Mouse (Mus musculus): ENCODE results near the gene Fads2. TPM values are rescaled to one million over a fixed set of nuclear protein-coding genes. Genes with fewer than 3 reads are reported as not detected.

Gene Fads2
- total RNA-seq, 1 experiment, result 41.5 TPM

GRCm38 (mm10) chr19:10126479-10127250, 25.1 kb upstream of the Fads2 start:
- H3K4me3 ChIP-seq (ENCODE audit: insufficient read depth in 1 of 2, low read depth in 1 of 2, low read length in 2 of 2, poor library complexity in 1 of 2, severe bottlenecking in 1 of 2), result no peak overlapping the region
- in situ Hi-C loops (cut with MboI; ENCODE audit: low sequenced_read_pairs in 2 of 2, unreplicated experiment in 2 of 2), result no loop called here
- H3K27ac ChIP-seq (ENCODE audit: insufficient read depth, low read depth, low read length, poor library complexity, severe bottlenecking), result no peak overlapping the region
- peaks cover 5 to 13% of the 10 kb centered on the region in 2 experiments; a peak in 3 of 4 replicates for H3K4me1 ChIP-seq (ENCODE audit: control insufficient read depth in 2 of 2, insufficient read depth in 2 of 2, low read length in 2 of 2, poor library complexity in 1 of 2)
- no peaks in the 10 kb centered on the region for H3K36me3 ChIP-seq (ENCODE audit: control insufficient read depth, insufficient read depth, low read length, poor library complexity, severe bottlenecking)
- no peak overlapping the region for H3K9ac ChIP-seq (ENCODE audit: insufficient read depth, low read depth, low read length, poor library complexity, severe bottlenecking)
- TF ChIP-seq CHD2 (IDR thresholded peaks at IDR 0.05; ENCODE audit: low read depth, low read length), result no peak
- TF ChIP-seq ZC3H11A (IDR thresholded peaks at IDR 0.05; ENCODE audit: borderline replicate concordance, low read depth, low read length), result no peak
- TF ChIP-seq MAFK (IDR thresholded peaks at IDR 0.05; ENCODE audit: insufficient read depth, low read depth, low read length), result no peak
- no peak for TF ChIP-seq ZNF384 (IDR thresholded peaks at IDR 0.05; ENCODE audit: low read depth, low read length)
- TF ChIP-seq HCFC1 (IDR thresholded peaks at IDR 0.05; ENCODE audit: borderline replicate concordance, insufficient read depth, low read length), result no peak
- H3K9me3 ChIP-seq (ENCODE audit: control insufficient read depth, insufficient read depth, low read depth, low read length), result no peaks in the 10 kb centered on the region
- DNase-seq (ENCODE audit: low read depth, low spot score), result no peak

- no peak overlapping the region for H3K9ac ChIP-seq (ENCODE audit: insufficient read depth, low read depth, low read length, poor library complexity, severe bottlenecking)
- H3K4me3 ChIP-seq (ENCODE audit: insufficient read depth in 1 of 2, low read depth in 1 of 2, low read length in 2 of 2, poor library complexity in 1 of 2, severe bottlenecking in 1 of 2), result no peak overlapping the region
- no peaks in the 10 kb centered on the region for H3K36me3 ChIP-seq (ENCODE audit: control insufficient read depth, insufficient read depth, low read length, poor library complexity, severe bottlenecking)
- H3K9me3 ChIP-seq (ENCODE audit: control insufficient read depth, insufficient read depth, low read depth, low read length), result no peaks in the 10 kb centered on the region
- no peak for DNase-seq (ENCODE audit: low read depth, low spot score)
- H3K4me1 ChIP-seq (ENCODE audit: control insufficient read depth in 2 of 2, insufficient read depth in 2 of 2, low read length in 2 of 2, poor library complexity in 1 of 2), result peaks cover under 1 to 4% of the 10 kb centered on the region in 2 experiments; a peak in 2 of 4 replicates
- H3K27ac ChIP-seq (ENCODE audit: insufficient read depth, low read depth, low read length, poor library complexity, severe bottlenecking), result no peak overlapping the region
- in situ Hi-C loops (cut with MboI; ENCODE audit: low sequenced_read_pairs in 2 of 2, unreplicated experiment in 2 of 2), result no loop called here
- no peak for TF ChIP-seq ZNF384 (IDR thresholded peaks at IDR 0.05; ENCODE audit: low read depth, low read length)
- no peak for TF ChIP-seq ZC3H11A (IDR thresholded peaks at IDR 0.05; ENCODE audit: borderline replicate concordance, low read depth, low read length)
- TF ChIP-seq HCFC1 (IDR thresholded peaks at IDR 0.05; ENCODE audit: borderline replicate concordance, insufficient read depth, low read length), result no peak
These were observed 22.5 kb upstream of the Fads2 start for GRCm38 (mm10) chr19:10123892-10124634.

- H3K36me3 ChIP-seq (ENCODE audit: control insufficient read depth, insufficient read depth, low read length, poor library complexity, severe bottlenecking), result no peaks in the 10 kb centered on the region
- H3K9me3 ChIP-seq (ENCODE audit: control insufficient read depth, insufficient read depth, low read depth, low read length), result no peaks in the 10 kb centered on the region
- no peak overlapping the region for H3K4me3 ChIP-seq (ENCODE audit: insufficient read depth in 1 of 2, low read depth in 1 of 2, low read length in 2 of 2, poor library complexity in 1 of 2, severe bottlenecking in 1 of 2)
- in situ Hi-C loops (cut with MboI; ENCODE audit: low sequenced_read_pairs in 2 of 2, unreplicated experiment in 2 of 2), result no loop called here
- peaks cover 0 to 3% of the 10 kb centered on the region in 2 experiments; a peak in 1 of 4 replicates for H3K4me1 ChIP-seq (ENCODE audit: control insufficient read depth in 2 of 2, insufficient read depth in 2 of 2, low read length in 2 of 2, poor library complexity in 1 of 2)
- no peak for DNase-seq (ENCODE audit: low read depth, low spot score)
- no peak overlapping the region for H3K27ac ChIP-seq (ENCODE audit: insufficient read depth, low read depth, low read length, poor library complexity, severe bottlenecking)
- no peak for TF ChIP-seq ZC3H11A (IDR thresholded peaks at IDR 0.05; ENCODE audit: borderline replicate concordance, low read depth, low read length)
- no peak overlapping the region for H3K9ac ChIP-seq (ENCODE audit: insufficient read depth, low read depth, low read length, poor library complexity, severe bottlenecking)
These were observed 20.6 kb upstream of the Fads2 start for GRCm38 (mm10) chr19:10122021-10122631.

- in situ Hi-C loops (cut with MboI; ENCODE audit: low sequenced_read_pairs in 2 of 2, unreplicated experiment in 2 of 2), result no loop called here
- TF ChIP-seq CHD2 (IDR thresholded peaks at IDR 0.05; ENCODE audit: low read depth, low read length), result no peak
- TF ChIP-seq MAFK (IDR thresholded peaks at IDR 0.05; ENCODE audit: insufficient read depth, low read depth, low read length), result no peak
- no peak for TF ChIP-seq ZNF384 (IDR thresholded peaks at IDR 0.05; ENCODE audit: low read depth, low read length)
- TF ChIP-seq ZC3H11A (IDR thresholded peaks at IDR 0.05; ENCODE audit: borderline replicate concordance, low read depth, low read length), result no peak
- no peak for TF ChIP-seq HCFC1 (IDR thresholded peaks at IDR 0.05; ENCODE audit: borderline replicate concordance, insufficient read depth, low read length)
These were observed 15.1 kb upstream of the Fads2 start for GRCm38 (mm10) chr19:10116641-10117040.

More at GRCm38 (mm10) chr19:10116641-10117040, 15.1 kb upstream of the Fads2 start:
- Histone ChIP-seq H3K9ac (ENCODE audit: insufficient read depth, low read depth, low read length, poor library complexity, severe bottlenecking) (no peak overlapping the region), H3K4me3 (ENCODE audit: insufficient read depth in 1 of 2, low read depth in 1 of 2, low read length in 2 of 2, poor library complexity in 1 of 2, severe bottlenecking in 1 of 2) (no peak overlapping the region), H3K36me3 (ENCODE audit: control insufficient read depth, insufficient read depth, low read length, poor library complexity, severe bottlenecking) (no peaks in the 10 kb centered on the region), H3K27ac (ENCODE audit: insufficient read depth, low read depth, low read length, poor library complexity, severe bottlenecking) (no peak overlapping the region), H3K4me1 (ENCODE audit: control insufficient read depth in 2 of 2, insufficient read depth in 2 of 2, low read length in 2 of 2, poor library complexity in 1 of 2) (peaks cover 0 to 5% of the 10 kb centered on the region in 2 experiments; a peak in 1 of 4 replicates), H3K9me3 (ENCODE audit: control insufficient read depth, insufficient read depth, low read depth, low read length) (no peaks in the 10 kb centered on the region)
- DNase-seq (ENCODE audit: low read depth, low spot score), result no peak
